Mouse (Mus musculus) frontal cortex, adult (tissue): ENCODE results near the gene Kif1b.
"Not testable (repeated sequence)": the region's sequence is repeated elsewhere in the genome, so short reads cannot be mapped to it uniquely, and the experiment has no call there.

ENCODE experiments used
- ATAC-seq: cut with Nextera tagmentation; 2 replicates; pipeline ENCODE4 v1.9.2; 2017; ENCODE audit warnings: mild to moderate bottlenecking, moderate library complexity, mixed read lengths; ENCODE audit not compliant: low TSS enrichment

Kif1b gene

DNA sequence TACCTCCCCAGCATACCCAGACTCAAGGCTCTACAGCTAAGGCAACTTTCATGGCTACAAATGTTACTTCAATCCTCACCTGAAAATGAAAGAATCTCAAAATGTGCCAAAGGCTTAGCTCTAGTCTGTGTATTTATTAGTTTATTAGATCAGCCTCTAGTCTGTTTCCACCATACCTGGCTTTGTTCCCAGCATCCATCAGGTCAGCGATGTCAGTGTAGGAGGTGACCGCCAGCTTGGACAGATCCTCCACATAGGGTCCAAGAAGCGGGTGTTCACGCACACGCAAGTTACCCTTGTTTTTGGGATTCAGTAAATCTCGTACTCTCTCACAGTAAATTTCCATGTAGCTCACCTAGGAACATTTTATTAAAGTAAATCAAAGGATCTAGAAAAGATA, 37.0 kb downstream of the Kif1b start:
- ATAC-seq, result no peak

DNA sequence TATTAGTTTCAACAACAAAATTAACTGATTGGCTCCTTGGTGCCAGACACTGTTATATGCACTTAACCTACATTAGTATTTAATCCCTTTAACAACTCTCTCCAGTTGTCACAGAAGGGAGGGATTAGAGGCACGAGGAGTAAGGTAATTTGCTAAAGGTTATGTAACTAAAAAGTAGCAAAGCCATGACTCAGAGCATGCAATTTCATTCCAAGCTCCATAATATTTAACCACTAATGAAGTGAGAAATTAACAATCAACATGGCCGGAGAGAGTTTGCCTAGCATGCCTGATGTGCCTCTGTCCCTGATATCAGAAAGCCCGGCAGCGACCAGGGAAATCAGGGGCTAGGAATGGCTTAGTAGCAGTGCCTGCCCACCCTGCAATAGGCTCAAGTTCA, 38.5 kb downstream of the Kif1b start:
- ATAC-seq, result no peak

DNA sequence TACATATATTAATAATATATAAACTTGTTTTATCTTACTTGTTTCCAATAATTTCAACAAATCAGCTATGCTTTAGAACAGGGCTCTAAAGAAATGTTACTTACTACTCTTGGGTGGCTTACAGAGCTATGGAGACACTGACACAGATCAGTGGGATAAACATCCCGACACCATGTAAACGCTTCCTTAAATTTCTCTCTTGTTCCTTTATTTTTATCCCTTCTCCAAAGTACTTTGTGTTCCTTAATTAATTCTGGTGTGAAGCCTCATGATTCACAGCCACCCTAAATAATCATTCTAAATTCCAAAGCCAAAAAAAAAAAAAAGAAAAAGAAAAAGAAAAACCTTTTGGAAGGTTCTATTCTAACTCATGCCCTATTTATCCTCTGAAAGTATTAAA, 42.6 kb downstream of the Kif1b start:
- peak; percentile 62; the same call in 1 of the 2 replicates for ATAC-seq

DNA sequence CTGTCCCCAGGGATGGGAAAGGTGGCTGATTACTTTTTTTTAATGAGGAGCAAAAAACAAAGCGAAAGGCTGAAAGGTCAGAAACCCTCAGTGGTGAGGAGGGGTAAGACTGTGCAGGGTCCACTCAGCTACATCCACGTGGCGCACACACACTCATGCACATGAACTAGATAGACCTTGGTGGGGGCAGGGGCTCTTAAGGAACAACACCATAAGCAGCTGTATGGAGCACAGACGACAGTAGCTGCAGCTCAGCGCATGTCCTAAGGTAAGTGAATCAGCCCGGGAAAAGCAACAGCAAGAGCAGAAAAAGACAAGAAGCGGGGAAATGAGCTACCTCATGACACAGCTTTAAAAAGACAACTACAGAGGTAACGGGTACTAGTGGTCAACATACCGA, 44.3 kb downstream of the Kif1b start:
- ATAC-seq, result no peak; the same call in 1 of the 2 replicates

DNA sequence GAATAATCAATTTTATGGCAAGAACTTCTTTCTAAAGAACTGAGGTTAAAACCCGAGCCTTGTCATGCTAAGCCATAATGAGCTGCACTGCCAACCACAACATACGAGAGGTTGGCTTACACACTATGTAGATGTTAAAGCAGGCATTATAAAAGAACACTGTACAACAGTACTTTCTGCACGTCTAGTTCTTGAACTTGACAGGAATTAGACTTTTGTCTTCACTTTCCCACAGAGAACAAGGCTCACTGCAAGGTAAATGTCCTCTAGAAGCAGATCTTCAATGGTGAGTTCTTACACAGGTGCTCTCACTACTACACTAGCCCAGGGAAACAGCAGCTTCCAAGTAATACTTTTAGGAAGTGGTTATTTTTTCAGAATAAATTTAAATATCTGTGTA, 46.0 kb downstream of the Kif1b start:
- ATAC-seq, result no peak

DNA sequence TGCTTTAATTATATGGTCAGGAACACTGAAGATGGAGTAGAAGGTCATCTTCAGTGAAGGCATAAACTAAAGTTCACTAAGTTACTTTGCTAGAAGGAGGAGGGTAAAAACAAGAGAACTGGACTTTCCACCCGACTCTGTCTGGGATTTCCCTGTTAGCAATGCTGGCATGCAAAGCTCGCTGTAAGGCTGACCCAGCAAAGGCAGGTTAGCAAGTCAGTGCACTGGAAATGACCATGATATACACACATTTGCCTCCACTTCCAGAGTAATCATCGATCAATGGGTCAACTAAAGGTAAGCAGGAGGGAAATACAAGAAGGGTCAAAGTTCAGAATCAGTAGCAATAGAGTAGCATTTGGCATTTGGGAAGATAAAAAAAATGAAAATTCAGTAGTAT, 46.6 kb downstream of the Kif1b start:
- no peak for ATAC-seq

DNA sequence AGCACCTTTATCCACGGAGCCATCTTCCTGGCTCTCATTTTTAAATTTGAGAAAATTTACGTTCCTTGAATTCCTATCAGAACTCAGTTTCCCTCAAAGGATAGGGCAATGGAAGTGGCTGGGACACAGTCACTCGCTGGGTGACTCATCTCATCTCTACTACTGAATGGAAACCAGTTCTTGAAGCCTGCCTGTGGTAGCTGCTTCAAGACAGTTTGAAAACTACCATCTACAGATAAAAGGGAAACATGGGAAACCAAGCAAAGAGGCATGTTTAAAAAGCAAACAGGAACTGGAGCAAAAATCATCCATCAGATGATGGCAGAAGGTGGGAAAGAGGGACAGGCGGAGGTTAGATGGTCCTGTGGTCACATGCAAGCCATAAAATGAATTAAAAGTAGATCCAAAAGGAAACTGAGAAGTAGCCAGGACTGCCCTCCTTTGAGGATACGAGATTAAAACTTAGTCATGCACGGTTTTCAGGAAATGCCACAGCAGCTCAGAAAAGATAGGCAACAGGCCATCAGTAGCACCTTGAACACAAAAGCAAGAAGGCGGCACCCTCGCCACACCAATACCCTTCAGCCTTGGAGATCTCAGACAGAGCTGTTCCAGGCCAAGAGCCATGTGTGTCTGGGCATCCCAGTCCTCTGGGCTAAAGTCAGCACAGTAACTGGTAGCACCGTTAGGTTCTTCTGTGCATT, 48.0 kb downstream of the Kif1b start:
- no peak for ATAC-seq

DNA sequence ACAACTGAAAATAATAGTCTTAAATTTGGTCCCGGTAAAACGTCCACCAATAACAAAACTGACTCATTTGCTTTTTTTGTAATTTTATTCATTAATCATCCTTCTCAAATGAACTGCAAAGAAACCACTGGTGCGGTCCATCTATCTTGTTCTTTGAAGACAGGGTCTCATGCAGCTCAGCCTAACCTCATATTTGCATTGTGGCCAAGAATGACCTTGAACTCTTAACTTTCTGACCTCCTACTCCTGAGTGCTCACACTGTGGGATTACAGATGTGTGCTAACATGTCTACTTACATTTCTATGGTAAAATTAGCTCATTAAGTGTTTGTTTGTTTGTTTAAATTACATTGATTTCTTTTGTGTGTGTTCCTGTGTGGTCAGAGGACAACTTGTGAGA, 48.6 kb downstream of the Kif1b start:
- no peak for ATAC-seq

DNA sequence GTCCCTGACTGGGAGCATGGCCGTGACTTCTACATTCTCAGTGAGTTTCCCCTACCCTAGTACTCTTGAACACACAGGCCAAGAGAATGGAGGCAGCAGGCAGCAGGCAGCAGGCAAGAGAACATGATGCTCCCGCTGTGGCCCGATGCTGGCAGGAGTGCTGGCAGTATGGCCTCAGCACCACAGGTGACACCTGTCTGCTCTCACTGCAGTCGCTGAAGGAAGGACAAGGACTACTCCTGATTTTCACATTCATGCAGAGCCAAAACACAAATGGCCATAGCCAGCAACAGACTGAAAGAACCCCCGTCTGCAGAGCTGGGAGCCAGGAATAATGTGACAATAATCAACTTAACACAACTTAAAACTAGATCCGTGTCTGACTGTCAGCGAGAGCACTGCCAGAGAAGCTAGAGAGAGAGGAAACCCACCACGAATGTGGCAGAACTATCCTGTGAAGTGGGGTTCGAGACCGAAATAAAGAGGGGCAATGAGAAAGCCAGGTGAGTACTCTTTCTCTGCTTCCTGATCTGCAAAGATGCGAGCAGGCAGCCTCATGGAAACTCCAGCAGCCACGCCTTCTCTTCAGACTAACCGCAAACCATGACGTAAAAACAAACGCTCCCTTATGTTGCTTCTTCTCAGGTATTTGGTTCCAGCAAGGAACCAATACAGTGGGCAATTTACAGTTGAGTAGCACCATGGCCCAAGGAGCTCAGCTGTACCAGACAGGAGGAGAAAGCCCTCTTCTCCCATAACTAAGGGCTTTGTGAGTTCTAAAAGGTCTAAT, 50.8 kb downstream of the Kif1b start:
- ATAC-seq, result no peak

DNA sequence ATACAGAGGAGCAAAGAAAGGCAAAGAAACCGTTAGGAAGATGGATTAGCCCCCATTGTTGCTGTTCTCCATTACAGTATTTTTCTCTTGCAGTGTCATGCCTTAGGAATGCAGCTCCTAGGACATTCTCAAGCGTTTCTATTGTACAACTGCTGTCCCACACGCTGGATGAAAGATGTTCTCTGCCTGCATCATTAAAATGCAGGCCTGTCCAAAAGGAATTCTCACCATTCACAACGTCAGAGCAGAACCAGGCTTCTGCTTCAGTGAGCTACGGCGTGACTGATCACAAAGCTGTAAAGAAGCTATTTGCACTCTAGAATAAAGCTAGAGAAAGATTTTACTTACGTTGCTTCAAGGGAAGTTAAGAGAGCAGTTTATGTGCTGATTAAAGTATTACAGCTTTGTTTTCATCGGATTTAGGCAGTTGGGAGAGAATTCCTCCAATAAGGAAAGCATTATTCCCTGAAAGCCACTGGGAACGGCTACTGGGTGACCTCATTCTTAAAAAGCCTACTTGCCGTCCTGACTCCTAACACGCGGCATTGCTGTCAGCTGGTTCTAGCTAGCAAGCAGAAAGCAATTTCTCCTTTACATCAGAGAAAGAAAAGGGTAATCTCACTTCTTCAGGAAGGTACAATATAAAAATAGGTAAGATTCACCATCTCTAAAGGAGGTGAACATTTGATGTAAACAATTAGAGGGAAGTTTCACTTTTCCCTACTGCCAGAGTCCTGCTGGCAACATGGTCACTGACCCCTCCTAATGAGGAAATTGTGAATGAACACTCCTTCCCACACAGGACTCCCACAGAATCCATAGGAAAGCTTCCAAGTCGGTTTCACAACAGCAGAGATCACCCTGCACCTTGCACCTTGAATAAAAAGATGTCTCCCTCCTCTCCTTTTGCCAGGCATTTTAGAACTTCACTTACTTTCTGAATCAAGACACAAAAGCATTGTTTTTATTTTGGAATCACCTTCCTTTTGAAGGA, 51.9 kb downstream of the Kif1b start:
- peak; percentile 66; the same call in 1 of the 2 replicates for ATAC-seq

DNA sequence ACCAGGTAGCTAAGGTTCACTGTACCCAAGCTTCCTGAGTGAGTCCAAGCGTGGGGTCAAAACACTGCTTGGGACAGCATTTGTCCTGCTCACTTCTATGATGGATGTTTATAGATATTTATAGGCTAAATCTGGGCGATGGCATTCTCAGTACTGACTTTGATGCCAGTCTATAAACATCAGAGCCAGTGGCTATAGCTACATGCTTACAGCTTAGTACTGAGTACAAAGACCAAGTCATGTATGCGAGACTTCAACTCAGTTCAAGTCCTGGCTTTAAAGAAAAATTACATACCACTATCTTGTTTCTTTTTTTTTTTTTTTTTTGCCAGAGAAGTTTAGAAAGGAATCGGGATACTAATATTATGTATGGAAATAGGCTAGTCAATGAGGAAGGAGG, 52.7 kb downstream of the Kif1b start:
- ATAC-seq, result no peak

DNA sequence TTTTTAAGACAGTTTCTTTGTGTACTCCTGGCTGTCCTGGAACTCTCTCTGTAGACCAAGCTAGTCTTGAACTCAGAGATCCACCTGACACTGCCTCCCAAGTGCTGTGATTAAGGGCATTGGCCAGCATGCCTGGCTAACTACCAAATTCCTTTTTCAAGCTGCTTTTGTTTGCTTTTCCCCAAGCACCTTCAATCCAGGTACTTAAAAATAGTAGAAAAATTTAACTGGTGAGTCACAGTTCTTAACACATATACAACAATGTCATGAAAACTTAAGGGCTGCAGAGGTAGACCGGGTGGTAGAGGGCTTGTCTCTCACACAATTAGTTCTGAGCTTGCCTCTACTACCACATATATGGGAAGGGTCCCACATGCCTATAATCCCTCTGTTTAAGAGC, 58.2 kb downstream of the Kif1b start:
- no peak for ATAC-seq

DNA sequence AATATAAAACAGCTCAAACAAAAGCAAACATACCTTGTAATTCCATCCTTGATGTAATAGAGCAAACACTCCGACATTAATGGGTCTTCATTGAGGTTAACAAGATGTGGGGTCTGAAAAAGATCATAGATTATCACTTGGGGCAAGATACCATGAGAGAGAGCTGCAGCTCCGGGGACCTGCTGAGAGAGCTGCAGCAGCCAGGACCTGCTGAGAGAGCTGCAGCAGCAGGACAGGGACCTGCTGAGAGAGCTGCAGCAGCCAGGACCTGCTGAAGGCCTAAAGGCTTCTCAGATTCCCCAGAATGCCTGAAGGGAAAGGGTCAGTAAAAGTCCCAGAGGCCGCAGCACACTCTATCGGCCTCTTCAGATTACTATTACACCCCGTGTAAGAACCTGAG, 59.7 kb downstream of the Kif1b start:
- no peak for ATAC-seq

DNA sequence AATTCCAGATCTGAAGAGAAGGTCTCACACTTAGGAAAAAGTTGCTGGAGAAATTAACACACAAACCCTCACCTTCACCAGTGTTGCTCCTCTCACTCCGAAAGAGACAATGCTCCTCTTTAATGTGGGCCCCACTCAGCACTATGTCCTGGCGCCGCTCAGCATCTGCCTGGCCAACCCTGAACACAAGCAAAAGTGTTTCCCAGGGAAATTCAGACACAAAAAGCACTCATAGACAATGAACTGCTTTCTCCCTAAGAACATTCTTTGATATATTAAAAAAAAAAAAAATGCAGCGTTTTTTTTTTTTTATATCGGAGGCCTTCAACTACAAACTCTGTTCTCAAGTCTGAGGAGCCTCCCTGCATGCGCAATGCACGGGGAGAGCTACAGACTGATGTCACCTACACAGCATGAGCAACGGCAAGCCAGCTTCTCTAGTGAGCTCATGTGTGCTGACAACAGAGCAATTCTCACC, 60.3 kb downstream of the Kif1b start:
- peak; percentile 65; the same call in 1 of the 2 replicates for ATAC-seq

DNA sequence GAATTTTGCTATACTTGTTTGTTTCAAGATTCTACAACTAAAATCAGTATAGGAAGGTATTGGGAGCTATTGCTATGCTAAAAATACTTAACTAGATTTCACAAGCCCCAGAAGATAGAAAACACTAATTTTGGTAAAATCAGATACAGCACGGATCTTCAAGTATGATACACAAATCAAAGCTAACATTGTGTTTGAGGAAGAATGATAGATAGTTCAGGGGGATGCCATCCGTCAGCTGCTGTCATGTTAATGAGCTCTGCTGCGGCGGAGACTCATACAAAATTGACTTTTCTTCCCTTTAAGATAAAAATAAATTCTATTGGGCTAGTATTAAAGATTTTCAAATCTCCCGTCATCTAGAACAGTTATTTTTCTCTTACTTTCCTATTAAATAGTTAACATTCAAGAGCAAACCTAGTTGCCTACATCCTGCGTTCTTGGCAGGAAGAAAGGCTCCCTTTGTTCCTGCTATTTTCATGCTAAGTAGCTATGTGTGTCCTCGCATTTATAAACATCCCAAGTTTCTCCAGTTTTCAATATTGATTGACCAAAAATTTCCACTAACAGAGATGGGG, 60.8 kb downstream of the Kif1b start:
- no peak for ATAC-seq

DNA sequence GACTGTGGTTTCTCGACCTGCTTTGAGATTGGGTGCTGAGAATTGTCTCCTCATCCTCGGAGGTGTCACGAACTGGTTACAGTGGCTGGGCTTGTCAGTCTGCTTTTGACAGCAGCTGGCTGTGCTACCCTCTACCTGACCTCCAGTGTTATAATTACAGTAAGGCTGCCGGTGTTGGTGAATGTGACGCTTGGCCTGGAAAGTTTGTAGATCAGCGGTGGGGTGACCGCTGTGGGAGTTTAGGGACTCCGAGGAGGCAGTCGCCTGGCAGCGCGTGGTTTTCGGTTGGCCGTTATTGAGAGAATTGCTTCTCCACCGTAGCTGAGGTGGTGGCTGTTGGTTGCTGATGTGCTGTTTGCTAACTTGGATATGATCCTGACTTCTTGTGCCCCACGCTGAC, 70.5 kb downstream of the Kif1b start:
- no peak for ATAC-seq

DNA sequence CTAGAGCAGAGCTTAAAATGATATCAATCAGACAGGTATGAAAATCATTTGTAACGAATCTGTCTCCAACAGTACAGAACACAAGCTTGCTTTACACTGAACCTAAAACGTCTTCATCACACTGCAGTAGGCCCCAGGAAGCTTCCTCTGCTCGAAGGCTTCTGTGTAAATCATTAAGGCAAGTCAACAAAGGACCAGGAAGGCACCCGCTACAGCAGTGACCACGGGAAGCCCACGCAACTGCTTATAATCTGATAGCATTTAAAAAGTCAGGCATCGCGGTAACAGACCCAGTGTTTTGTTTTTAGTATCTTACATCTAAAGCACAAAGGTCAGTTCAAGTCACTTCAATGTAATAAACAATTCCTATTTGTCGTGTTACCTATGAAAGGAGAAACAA, 73.6 kb downstream of the Kif1b start:
- ATAC-seq, result no peak

DNA sequence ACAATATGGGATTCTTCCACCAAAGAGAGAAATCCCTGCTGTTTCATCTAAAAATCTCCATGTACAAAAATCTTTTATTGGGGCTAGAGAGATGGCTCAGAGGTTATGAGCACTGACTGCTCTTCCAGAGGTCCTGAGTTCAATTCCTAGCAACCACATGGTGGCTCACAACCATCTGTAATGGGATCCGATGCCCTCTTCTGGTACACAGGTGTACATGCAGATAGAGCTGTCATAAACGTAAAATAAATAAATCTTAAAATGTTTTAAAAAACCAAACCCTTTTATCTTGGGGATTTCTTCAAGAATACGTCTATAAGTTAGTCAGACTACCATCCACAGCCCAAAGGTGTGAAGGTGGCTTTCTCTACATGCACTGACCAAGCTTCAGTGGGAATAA, 78.8 kb downstream of the Kif1b start:
- not testable (repeated sequence) for ATAC-seq

DNA sequence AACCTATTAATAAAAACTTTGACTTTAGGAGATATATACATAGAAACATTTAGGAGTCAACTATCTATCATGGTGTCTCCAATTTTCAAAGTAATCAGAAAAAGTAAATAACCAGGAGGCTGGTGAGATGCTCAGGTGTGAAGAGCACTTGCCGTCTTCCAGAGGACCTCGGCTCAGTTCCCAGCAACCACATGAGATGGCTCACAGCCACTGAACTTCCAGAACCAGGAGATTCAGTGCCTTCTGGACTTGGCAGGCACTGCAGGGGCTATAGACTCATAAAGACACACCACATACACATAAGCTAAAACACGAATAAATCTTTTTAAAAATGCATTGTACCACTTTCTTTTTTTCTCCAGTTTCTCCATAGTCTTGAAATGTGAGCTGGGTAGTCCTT, 79.2 kb downstream of the Kif1b start:
- ATAC-seq, result no peak

DNA sequence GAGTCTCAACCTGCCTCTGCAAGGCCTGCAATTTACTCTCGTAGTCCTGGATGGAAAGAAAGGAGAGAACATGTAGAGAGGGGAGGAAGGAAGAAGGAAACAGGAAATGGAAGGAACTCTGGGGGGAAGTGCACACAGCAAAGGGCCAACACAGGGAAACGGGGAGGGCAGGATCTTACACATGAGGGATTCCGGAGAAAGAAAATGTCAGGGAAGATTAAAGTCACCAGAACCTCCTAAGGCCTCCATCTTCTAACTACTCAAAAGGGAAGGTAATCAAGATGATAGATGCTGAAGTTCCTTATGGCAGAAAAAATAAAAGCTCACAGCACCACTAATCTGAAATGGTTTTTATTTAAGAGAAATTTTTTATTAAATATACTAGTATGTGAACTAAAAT, 81.2 kb downstream of the Kif1b start:
- no peak for ATAC-seq

DNA sequence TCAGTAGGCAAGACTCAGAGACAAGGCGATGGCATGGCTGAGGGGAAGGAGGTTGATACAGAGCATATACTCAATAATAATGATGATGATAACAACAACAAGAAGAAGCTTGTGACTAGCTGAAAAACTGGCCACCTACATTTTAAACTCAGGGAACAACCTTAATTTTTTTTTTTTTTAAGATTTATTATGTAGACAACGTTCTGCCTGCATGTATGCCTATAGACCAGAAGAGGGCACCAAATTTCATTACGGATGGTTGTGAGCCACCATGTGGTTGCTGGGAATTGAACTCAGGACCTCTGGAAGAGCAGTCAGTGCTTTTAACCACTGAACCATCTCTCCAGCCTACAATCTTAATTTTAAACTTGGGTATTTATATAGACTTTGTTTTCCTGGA, 84.0 kb downstream of the Kif1b start:
- ATAC-seq, result no peak

DNA sequence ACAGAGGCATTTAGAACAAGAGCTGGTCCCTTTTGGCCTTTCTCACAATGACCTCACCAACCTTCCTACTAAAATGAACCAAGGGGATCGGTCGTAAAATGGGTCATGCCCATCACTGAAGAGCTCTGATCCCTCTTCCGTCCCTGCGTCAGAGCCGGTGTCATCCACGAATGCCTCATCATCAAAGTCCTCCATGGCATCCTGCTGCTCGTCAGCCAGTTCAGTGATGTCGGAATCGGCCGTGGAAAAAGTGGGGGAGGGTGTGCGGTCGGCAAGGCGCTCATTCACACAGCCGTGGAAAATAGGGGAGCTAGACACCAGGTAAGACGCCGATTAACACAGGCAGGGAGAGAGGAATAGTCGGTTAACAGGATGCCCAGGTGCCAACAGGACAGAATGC, 87.0 kb downstream of the Kif1b start:
- ATAC-seq, result no peak
